Mouse (Mus musculus) B cell, adult 67 days (primary cell): ENCODE results near the gene Fcrl1. TPM values are rescaled to one million over a fixed set of nuclear protein-coding genes. Genes with fewer than 3 reads are reported as not detected.

Source experiments
- total RNA-seq, 2 experiments: library from RNA; stranded (reverse); gene quantifications; 4 replicates each; pipeline ENCODE4 v1.2.4; 2023

Fcrl1 gene
- total RNA-seq, result 100 to 1,000 TPM; 384 to 420 TPM

DNA sequence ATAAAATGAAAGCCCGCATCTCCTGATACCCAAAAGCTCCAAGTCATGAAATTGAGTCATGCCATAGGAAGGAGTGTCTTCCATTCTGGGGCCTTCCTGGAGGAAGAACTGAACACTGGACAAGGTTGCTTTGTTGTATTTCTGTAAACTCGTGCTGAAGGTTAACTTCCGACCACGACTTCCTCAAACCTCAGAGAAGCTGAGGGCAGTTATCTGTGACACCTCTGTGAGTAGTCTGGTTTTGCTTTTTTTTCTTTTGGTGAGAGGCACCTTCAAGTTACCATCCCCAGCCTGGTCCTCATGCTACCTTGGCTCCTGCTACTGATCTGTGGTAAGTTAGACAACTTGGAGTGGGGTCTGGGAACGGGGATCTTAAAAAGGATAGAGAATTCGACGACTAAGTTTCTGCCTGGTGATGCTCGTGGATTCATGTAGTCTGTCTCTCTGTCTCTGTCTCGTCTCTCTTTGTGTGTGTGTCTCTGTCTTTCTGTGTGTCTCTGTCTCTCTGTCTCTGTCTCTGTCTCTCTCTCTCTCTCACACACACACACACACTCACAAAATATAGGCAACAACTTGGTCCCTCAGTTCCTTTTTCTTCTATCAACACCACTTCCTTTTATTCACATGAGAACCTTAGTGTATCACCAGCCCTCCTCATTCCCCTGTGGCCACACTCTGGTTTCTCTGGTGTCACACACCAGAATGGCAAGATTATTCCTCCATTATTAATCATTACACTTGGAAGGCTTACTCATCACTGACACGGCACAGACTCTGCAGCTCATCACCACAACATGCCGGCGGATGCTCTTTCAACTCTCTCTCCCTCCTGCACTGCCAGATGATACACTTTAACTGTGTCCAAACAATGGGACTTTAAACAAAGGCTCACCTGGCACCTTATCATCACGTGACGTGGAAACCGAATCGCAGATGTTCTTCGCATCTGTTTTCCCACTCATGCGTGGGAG lies at the start of gene Fcrl1:
Fcrl1 (plus strand) TSS at position 193 of the 971 bp plus-strand sequence.

GRCm38 (mm10) chr3:87357581-87357980 lies 18.6 kb upstream of the Fcrl1 start, which contains the start of gene Cd5l:
Gene Cd5l, plus strand, starts transcription at chr3:87357881.

GRCm38 (mm10) chr3:87435479-87435878 lies 59.3 kb downstream of the Fcrl1 start, which contains the start of gene Fcrl5:
Gene Fcrl5, plus strand, starts transcription at chr3:87435773.

Other genes starting within 250 kb of the Fcrl1 start
- gene Kirrel, start 201.6 kb upstream of the Fcrl1 start, total RNA-seq, result not detected
- gene Fcrls, start 112.6 kb upstream of the Fcrl1 start, total RNA-seq, result not detected
- gene Cd5l, start 18.5 kb upstream of the Fcrl1 start, total RNA-seq, result 1 to 10 TPM in 1 of 2 experiments, under 1 TPM in 1; 0.80 to 1.6 TPM
- gene Fcrl5, start 59.4 kb downstream of the Fcrl1 start, total RNA-seq, result 10 to 100 TPM; 30.0 to 30.8 TPM
- 10 to 100 TPM; 74.3 to 84.5 TPM for gene Etv3, start 149.0 kb downstream of the Fcrl1 start, total RNA-seq
- 10 to 100 TPM; 29.8 to 32.2 TPM for gene Arhgef11, start 241.2 kb downstream of the Fcrl1 start, total RNA-seq